Mouse (Mus musculus): ENCODE measurements around the gene Fbxw8. TPM values are rescaled to one million over a fixed set of nuclear protein-coding genes. Genes with fewer than 3 reads are reported as not detected.
A peak's percentile ranks its signal among the peaks of the same experiment; 100 is the strongest.

Fbxw8 gene
- total RNA-seq, 2 experiments from 2014 or later, result 40.3 to 43.6 TPM

DNA sequence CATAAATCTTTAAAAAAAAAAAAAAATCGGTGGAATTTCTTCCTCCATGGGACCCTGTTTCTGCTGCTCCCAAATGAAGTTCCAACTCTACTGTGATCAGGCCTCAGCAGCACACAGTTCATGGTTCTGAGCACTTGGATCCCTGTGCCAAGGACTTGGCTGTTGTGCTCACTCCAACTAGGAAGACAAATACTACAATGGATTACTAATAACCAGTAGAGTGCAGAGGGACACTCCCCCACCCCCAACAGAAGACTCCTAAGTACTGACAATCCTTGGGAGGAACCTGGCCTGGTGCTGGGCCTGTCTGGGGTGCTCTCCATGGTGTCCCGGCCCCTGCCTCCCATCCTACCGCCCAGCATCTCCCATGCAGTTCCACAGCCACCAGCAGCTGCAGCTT is 36.9 kb downstream of the Fbxw8 start:
- no peak for DNase-seq (ENCODE audit: low spot score)
- intact Hi-C loops (cut with DNase I), result no loop called here

DNA sequence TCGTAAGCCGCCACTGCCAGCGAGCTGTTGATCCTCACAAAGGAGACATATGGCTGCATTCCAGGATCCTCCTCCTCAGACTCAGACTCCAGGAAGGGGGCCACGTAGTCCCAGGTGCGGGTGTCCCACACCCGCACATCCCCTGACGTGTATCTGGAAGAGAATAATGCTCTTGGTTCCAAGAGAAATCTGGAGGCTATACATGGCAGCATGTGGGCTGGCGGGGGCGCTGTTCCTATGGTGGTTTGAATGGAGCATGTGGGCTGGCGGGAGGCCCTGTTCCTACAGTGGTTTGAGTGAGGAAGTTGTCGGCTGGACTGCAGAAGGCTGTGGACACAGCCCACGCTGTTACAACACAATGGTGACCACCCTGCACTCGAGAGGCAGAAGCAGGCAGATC is 41.6 kb downstream of the Fbxw8 start:
- intact Hi-C loops (cut with DNase I), result no loop called here
- DNase-seq (ENCODE audit: low spot score), result no peak

- intact Hi-C loops (cut with DNase I), result no loop called here
- no peak for DNase-seq (ENCODE audit: low spot score)
Observed at GRCm38 (mm10) chr5:118113043-118113442, 42.2 kb downstream of the Fbxw8 start.

GRCm38 (mm10) chr5:118108794-118109440 is 46.3 kb downstream of the Fbxw8 start:
- intact Hi-C loops (cut with DNase I), result no loop called here
- no peak for DNase-seq (ENCODE audit: low spot score)

- intact Hi-C loops (cut with DNase I), result no loop called here
- no peak for DNase-seq (ENCODE audit: low spot score)
Observed at GRCm38 (mm10) chr5:118108124-118108793, 47.0 kb downstream of the Fbxw8 start.

DNA sequence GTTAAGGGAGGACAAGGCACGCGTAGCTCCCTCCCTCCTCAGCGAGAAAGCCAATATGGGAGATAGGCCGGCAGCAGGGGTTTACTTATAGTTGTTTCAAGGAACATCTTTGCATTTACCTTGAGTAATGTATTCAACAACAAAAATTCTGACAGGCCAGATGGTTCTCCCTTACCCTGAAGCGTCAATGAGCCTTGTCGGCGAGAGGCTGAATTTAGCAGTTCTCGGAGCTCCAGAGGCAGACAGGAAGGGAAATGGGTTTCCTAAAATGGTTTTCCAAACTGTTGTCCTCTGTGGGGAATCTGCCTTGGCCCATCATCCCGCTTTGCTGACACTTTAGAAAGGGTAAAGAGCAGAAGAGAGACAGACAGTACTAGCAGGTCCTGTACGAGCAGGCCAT is 48.6 kb downstream of the Fbxw8 start:
- no peak for DNase-seq (ENCODE audit: low spot score)
- intact Hi-C loops (cut with DNase I), result no loop called here

DNA sequence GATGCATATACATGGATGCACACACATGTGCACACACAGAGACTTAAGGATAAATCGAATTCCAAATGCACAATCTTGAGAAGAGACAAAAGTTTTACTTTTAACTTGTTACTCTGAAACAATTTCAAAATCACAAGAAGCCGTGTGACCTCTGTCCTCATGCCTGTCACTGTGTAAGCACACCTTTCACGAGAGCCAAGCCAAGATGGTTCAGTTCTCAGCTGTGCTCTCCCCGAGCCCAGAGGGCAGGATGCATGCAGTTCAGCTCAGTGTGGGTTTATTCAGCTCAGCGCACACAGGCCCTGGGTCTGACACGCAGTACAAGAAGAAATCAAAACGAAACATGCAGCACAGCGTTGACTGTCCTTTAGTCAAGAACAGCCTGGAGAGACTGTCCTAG is 49.7 kb downstream of the Fbxw8 start:
- DNase-seq (ENCODE audit: low spot score), result no peak
- intact Hi-C loops (cut with DNase I), result no loop called here

DNA sequence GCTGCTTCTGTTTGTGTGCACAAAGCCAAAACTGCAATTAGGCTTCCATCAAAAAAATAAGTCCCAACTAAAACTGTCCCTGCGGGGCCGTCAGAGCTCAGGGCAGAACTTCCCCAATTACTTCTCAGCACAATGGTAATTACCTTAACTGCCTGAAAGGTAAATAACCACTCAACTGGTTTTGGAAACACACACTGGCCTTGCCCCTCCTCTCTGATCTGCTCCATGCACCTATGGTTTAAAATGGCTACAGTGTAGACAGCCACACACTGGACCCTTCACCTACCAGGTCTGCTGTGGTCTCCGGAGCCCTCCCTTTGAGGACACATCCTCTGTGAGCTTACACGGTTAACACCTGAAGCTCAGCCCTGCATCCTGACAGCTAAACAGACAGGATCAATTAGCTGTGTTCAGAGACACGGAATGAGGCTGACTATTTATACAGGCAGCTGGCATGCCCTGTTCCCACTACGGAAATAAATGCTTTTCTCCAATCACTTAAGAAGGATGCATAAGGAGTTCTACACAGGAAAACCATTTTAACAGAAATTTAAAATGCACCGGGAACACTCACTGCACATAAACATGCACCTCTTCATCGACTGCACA is 55.3 kb downstream of the Fbxw8 start:
- intact Hi-C loops (cut with DNase I), result no loop called here
- DNase-seq (ENCODE audit: low spot score), result no peak

DNA sequence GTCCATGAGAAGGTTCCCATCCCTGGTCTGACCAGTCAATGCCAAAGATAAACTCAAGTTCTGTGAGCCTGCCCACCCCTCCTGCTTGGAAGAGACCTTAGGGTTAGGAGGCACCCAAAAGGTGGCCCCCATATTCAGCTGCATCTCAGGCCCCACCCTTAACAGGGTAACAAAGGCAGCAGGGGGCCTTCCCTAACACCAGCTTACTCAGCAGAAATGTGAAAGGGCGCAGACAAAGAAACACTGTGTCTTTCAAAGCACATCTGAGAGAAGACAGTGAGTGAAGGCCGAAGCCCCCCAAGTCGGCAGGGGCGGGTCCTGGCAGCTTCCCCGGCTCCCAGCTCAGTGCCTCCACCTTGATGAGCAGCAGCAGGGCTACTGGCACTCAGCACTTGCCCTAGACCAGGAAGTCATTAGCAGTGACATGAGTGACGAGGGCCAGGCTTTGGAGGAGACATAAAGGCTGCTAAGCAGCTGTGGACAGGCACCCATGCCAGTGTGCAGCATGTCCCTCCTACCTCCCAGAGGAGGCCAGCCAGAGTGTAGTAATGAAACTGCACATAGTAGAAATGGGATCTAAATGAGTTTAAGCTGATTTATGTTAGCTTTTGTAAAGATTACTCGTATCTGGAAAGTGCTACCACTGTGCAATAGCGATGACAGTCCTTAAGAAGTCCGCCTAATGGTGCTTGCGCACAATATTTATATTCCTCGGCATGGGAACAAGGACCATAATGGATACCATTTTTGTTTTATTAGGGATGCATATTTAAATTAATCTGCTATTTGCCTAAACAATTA is 56.0 kb downstream of the Fbxw8 start:
- intact Hi-C loops (cut with DNase I), result no loop called here
- no peak for DNase-seq (ENCODE audit: low spot score)

DNA sequence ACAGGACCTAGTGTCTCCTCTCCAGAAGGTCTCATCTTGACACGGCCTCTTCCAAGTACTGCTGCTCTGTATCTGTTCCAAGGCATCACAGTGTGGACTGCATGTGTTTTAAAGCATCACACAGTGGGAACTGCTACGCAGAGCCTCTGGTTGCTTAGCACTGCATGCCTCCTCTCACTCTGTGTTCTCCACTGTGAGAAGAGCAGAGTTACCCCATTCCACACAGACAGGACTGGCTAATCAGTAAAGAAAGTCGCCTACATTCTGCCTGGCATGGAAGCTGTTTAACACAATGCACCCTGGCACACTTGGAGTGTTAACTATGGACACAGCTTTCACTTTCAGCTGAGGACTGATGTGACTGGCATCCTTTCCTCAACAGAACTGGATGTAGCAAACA is 58.9 kb downstream of the Fbxw8 start:
- DNase-seq (ENCODE audit: low spot score), result no peak

DNA sequence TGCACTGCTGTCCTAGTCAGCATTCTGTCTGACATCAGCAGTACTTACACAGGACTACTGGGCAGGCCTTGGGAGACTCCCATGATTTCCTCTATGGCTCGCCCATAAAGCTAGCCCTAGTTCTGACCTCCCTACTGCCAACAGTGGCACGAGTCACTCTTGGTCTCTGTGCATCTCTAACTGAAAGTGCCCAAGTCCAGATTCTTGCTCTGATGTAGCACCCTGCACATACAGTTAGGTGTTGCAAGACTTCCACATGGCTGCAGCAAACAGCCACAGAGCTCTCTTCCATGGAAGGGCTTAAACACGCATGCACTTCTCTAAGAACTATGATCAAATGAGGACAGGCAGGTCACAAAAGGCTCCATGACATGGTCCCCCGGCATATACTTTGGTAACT is 59.4 kb downstream of the Fbxw8 start:
- DNase-seq (ENCODE audit: low spot score), result no peak
- intact Hi-C loops (cut with DNase I), result no loop called here

More for the DNA sequence above, 58.9 kb downstream of the Fbxw8 start:
- intact Hi-C loops (cut with DNase I), result no loop called here

- intact Hi-C loops (cut with DNase I), result no loop called here
- no peak for DNase-seq (ENCODE audit: low spot score)
Observed at GRCm38 (mm10) chr5:118095433-118095832, 59.8 kb downstream of the Fbxw8 start.

DNA sequence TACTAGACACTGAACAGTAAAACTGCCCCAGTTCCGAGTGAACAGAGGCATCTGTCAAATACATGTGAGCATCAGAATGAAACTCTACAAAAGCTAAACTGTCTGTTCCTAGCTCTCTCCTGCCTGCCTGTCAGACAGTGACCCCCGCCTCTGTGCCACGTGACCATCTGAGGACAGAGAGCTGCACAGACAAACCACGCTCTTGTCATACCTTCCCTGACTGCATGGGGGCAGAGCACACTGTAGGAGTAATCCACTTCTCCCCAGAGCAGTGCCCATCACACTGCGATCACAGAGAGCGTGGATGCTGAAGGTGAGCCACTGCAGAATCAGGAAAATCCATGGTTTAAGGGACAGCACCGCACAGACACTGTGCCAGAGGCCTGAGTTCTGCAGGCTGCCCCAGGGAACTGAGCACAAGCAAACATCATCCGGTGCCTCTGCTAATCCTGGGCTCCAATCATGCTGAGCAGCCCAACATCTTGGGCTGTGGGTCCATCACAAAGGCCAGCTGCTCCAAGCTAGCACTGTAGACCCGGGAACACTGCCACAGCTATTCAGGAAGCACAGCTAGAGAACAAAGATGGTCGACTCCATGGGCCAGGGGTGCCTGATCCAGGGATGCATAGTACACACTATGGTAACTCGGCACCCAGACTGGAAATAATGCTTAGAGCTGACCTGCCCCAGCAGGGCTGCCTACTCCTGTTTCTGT is 61.8 kb downstream of the Fbxw8 start:
- DNase-seq (ENCODE audit: low spot score), result no peak
- intact Hi-C loops (cut with DNase I), result loop anchor here (5.0 kb wide), 1 partner anchor 59 kb away; no protein-coding TSS in a partner anchor

DNA sequence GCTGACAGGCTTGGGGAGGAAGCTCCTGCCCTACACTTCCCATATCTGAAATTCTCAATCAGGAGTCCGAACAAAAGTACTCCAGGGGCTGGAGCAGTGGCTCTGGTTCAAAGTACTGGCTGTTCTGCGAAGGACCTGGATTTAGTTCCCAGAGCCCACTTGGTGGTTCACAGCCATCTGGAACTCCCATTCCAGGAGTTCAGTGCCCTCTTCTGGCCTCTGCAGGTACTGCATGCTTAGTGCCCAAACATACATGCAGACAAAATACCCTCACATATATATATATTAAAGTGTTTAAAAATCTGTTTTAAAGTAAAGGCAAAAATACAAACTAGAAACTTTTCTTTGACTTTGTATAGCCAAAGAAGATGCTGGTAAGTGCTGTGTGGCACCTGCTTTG is 64.4 kb downstream of the Fbxw8 start:
- DNase-seq (ENCODE audit: low spot score), result no peak
- intact Hi-C loops (cut with DNase I), result loop anchor here (5.0 kb wide), 1 partner anchor 61 kb away; no protein-coding TSS in a partner anchor

DNA sequence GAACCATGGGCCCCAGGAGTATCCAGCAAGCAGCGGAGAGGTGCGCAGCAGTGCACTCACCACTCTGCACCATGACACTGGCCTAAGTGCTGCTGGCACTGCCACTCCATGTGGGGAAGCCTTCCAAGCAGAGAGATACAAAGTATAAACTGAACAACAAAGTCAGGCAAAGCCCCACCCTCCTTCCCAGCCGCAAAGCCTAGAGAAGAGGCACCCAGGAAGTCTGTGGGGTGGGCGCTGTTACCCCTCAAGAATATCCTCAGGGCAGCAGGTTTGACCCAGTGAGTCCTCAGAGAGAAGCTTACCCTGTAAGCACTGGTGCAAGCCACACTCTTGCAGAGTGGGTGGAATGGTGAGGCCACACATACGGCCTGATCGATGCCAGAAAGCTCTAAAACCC is 65.2 kb downstream of the Fbxw8 start:
- intact Hi-C loops (cut with DNase I), result loop anchor here (5.0 kb wide), 1 partner anchor 62 kb away; no protein-coding TSS in a partner anchor
- DNase-seq (ENCODE audit: low spot score), result no peak

DNA sequence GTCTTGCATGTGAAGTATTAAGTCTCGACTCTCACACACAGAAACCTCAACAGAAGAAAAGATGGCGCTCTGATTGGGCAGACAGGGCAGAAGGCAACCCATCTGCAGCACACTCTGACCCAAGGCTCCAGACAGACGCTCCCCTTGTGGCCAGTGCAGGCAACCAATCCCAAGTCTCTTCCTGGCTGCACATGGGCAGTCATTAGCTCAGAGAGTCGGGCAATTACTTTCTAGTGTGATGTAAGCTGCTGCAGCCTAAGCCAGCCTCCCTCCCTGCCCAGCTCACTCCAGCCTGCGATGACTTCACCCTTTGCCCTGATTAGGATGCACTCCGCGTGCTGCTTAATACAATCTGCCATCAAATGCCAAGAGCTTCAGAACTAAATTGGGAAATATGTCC is 66.2 kb downstream of the Fbxw8 start:
- intact Hi-C loops (cut with DNase I), result no loop called here
- peak; percentile 48 for DNase-seq (ENCODE audit: low spot score)

DNA sequence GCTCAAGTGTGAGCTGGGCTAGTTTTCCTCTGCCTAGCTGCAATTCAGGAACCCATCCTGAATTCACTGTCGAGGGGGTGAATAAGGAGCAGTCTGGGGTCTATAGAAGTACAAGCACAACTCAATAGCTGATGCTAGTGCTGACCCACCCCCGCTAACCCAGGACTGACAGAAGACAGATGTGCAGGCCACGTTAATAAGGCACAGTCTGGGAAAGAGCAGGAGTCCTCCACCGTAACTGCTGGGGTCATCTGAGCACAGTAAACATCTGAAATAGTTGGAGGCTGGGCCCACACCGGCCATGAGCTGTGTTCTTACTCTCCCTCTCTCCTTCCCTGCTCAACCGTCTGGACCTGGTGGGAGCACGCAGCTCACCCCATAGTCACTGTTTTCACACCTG is 68.3 kb downstream of the Fbxw8 start:
- no peak for DNase-seq (ENCODE audit: low spot score)
- intact Hi-C loops (cut with DNase I), result no loop called here

GRCm38 (mm10) chr5:118085313-118085712 is 70.0 kb downstream of the Fbxw8 start:
- no peak for DNase-seq (ENCODE audit: low spot score)
- intact Hi-C loops (cut with DNase I), result no loop called here

DNA sequence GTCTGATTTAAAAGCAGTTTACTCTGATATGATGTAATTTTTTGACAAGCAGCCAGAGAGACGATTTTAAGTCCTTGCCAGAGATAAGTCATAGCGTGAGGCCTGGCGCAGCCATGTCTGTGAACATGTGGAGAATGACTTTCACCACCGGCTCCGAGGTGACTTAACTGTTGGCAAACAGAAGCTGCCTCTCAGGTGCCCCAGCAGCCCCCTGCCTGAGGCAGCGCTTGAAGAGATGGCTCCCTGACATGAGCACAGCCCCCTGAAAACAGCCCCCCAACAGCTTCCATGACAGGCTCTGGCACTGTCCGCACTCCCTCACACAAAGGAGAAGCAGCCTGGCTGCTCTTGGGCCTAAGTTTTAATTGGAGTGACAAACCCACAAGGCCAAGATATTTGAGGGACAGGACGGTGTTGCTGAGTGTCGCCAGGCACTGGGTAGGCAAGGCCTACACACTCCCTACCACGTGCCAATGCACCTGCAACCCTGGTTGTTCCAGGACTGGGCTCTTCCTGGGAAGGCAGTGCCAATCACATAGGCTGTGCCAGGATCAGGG is 71.0 kb downstream of the Fbxw8 start:
- intact Hi-C loops (cut with DNase I), result no loop called here
- no peak for DNase-seq (ENCODE audit: low spot score)
